Mouse (Mus musculus): ENCODE measurements around the gene Ociad2. TPM values are rescaled to one million over a fixed set of nuclear protein-coding genes. Genes with fewer than 3 reads are reported as not detected.
"Not testable (repeated sequence)": the region's sequence is repeated elsewhere in the genome, so short reads cannot be mapped to it uniquely, and the experiment has no call there.

The Ociad2 gene
- polyA plus RNA-seq, 1 experiment from 2014 or later, result 18.3 TPM

- ATAC-seq (ENCODE audit: low FRiP score, low TSS enrichment) (no peak), DNase-seq (no peak)
- WGBS, result 94% methylated on average over 5 of the region's 5 CpGs
These were observed 17.2 kb downstream of the Ociad2 start for GRCm38 (mm10) chr5:73323602-73324001.

GRCm38 (mm10) chr5:73322684-73323083, 18.1 kb downstream of the Ociad2 start:
- ATAC-seq (ENCODE audit: low FRiP score, low TSS enrichment); H3K4me2 ChIP-seq (ENCODE audit: low read length); H3K36me3 ChIP-seq (ENCODE audit: control insufficient read depth, insufficient read depth, low read length); H3K9ac ChIP-seq (replicated peaks; ENCODE audit: low read length); H3K27ac ChIP-seq (replicated peaks; ENCODE audit: low read depth, low read length); DNase-seq; H3K4me1 ChIP-seq (ENCODE audit: control insufficient read depth, insufficient read depth, low read length); H3K4me3 ChIP-seq (replicated peaks; ENCODE audit: low read depth, low read length); H3K9me3 ChIP-seq (ENCODE audit: control insufficient read depth, low read length); H3K27me3 ChIP-seq (ENCODE audit: control insufficient read depth, insufficient read depth, low read length): not testable (repeated sequence)
- 98% methylated on average over 1 of the region's 1 CpGs for WGBS

More at GRCm38 (mm10) chr5:73323602-73324001, 17.2 kb downstream of the Ociad2 start:
- Histone ChIP-seq H3K4me2 (ENCODE audit: low read length) (no peak overlapping the region), H3K9ac (replicated peaks; ENCODE audit: low read length) (no peak overlapping the region), H3K4me3 (replicated peaks; ENCODE audit: low read depth, low read length) (no peak overlapping the region), H3K27ac (replicated peaks; ENCODE audit: low read depth, low read length) (no peak overlapping the region), H3K36me3 (ENCODE audit: control insufficient read depth, insufficient read depth, low read length) (peaks cover 8% of the 10 kb centered on the region; the same call in 1 of the 2 replicates), H3K4me1 (ENCODE audit: control insufficient read depth, insufficient read depth, low read length) (no peaks in the 10 kb centered on the region), H3K9me3 (ENCODE audit: control insufficient read depth, low read length) (no peaks in the 10 kb centered on the region), H3K27me3 (ENCODE audit: control insufficient read depth, insufficient read depth, low read length) (no peaks in the 10 kb centered on the region)

GRCm38 (mm10) chr5:73319306-73319705, 21.5 kb downstream of the Ociad2 start:
- DNase-seq (no peak), ATAC-seq (ENCODE audit: low FRiP score, low TSS enrichment) (no peak)
- Histone ChIP-seq H3K4me3 (replicated peaks; ENCODE audit: low read depth, low read length) (no peak overlapping the region), H3K9me3 (ENCODE audit: control insufficient read depth, low read length) (no peaks in the 10 kb centered on the region), H3K4me1 (ENCODE audit: control insufficient read depth, insufficient read depth, low read length) (no peaks in the 10 kb centered on the region), H3K4me2 (ENCODE audit: low read length) (no peak overlapping the region), H3K27me3 (ENCODE audit: control insufficient read depth, insufficient read depth, low read length) (no peaks in the 10 kb centered on the region), H3K9ac (replicated peaks; ENCODE audit: low read length) (no peak overlapping the region), H3K27ac (replicated peaks; ENCODE audit: low read depth, low read length) (no peak overlapping the region), H3K36me3 (ENCODE audit: control insufficient read depth, insufficient read depth, low read length) (peaks cover 33% of the 10 kb centered on the region)
- 92% methylated on average over 5 of the region's 5 CpGs for WGBS

GRCm38 (mm10) chr5:73314654-73315053, 26.2 kb downstream of the Ociad2 start:
- WGBS, result 96% methylated on average over 2 of the region's 2 CpGs
- Histone ChIP-seq H3K4me3 (replicated peaks; ENCODE audit: low read depth, low read length) (no peak overlapping the region), H3K9ac (replicated peaks; ENCODE audit: low read length) (no peak overlapping the region), H3K27me3 (ENCODE audit: control insufficient read depth, insufficient read depth, low read length) (no peaks in the 10 kb centered on the region), H3K4me2 (ENCODE audit: low read length) (no peak overlapping the region), H3K4me1 (ENCODE audit: control insufficient read depth, insufficient read depth, low read length) (no peaks in the 10 kb centered on the region), H3K27ac (replicated peaks; ENCODE audit: low read depth, low read length) (no peak overlapping the region), H3K36me3 (ENCODE audit: control insufficient read depth, insufficient read depth, low read length) (peaks cover 70% of the 10 kb centered on the region), H3K9me3 (ENCODE audit: control insufficient read depth, low read length) (no peaks in the 10 kb centered on the region)
- DNase-seq (no peak), ATAC-seq (ENCODE audit: low FRiP score, low TSS enrichment) (no peak)

GRCm38 (mm10) chr5:73313591-73313990, 27.2 kb downstream of the Ociad2 start:
- H3K9me3 ChIP-seq (ENCODE audit: control insufficient read depth, low read length), result no peaks in the 10 kb centered on the region
- DNase-seq (no peak), ATAC-seq (ENCODE audit: low FRiP score, low TSS enrichment) (no peak)
- H3K4me2 ChIP-seq (ENCODE audit: low read length), result no peak overlapping the region
- no peak overlapping the region for H3K27ac ChIP-seq (replicated peaks; ENCODE audit: low read depth, low read length)
- H3K4me1 ChIP-seq (ENCODE audit: control insufficient read depth, insufficient read depth, low read length), result no peaks in the 10 kb centered on the region
- H3K36me3 ChIP-seq (ENCODE audit: control insufficient read depth, insufficient read depth, low read length), result peaks cover 78% of the 10 kb centered on the region
- H3K27me3 ChIP-seq (ENCODE audit: control insufficient read depth, insufficient read depth, low read length), result no peaks in the 10 kb centered on the region
- no peak overlapping the region for H3K9ac ChIP-seq (replicated peaks; ENCODE audit: low read length)
- no peak overlapping the region for H3K4me3 ChIP-seq (replicated peaks; ENCODE audit: low read depth, low read length)
- 96% methylated on average over 10 of the region's 10 CpGs for WGBS

- H3K27me3 ChIP-seq (ENCODE audit: control insufficient read depth, insufficient read depth, low read length), result no peaks in the 10 kb centered on the region
- H3K4me3 ChIP-seq (replicated peaks; ENCODE audit: low read depth, low read length), result no peak overlapping the region
- no peak overlapping the region for H3K4me2 ChIP-seq (ENCODE audit: low read length)
- peaks cover 90% of the 10 kb centered on the region for H3K36me3 ChIP-seq (ENCODE audit: control insufficient read depth, insufficient read depth, low read length)
- H3K9ac ChIP-seq (replicated peaks; ENCODE audit: low read length), result no peak overlapping the region
- no peaks in the 10 kb centered on the region for H3K9me3 ChIP-seq (ENCODE audit: control insufficient read depth, low read length)
- no peaks in the 10 kb centered on the region for H3K4me1 ChIP-seq (ENCODE audit: control insufficient read depth, insufficient read depth, low read length)
- no peak overlapping the region for H3K27ac ChIP-seq (replicated peaks; ENCODE audit: low read depth, low read length)
- no peak for DNase-seq
- WGBS, result 98% methylated on average over 5 of the region's 5 CpGs
- no peak for ATAC-seq (ENCODE audit: low FRiP score, low TSS enrichment)
These were observed 29.4 kb downstream of the Ociad2 start for GRCm38 (mm10) chr5:73311458-73311857.

- H3K9me3 ChIP-seq (ENCODE audit: control insufficient read depth, low read length), result no peaks in the 10 kb centered on the region
- H3K9ac ChIP-seq (replicated peaks; ENCODE audit: low read length), result no peak overlapping the region
- WGBS, result 98% methylated on average over 1 of the region's 1 CpGs
- no peaks in the 10 kb centered on the region for H3K27me3 ChIP-seq (ENCODE audit: control insufficient read depth, insufficient read depth, low read length)
- peaks cover 90% of the 10 kb centered on the region for H3K36me3 ChIP-seq (ENCODE audit: control insufficient read depth, insufficient read depth, low read length)
- no peak overlapping the region for H3K4me3 ChIP-seq (replicated peaks; ENCODE audit: low read depth, low read length)
- no peaks in the 10 kb centered on the region for H3K4me1 ChIP-seq (ENCODE audit: control insufficient read depth, insufficient read depth, low read length)
- DNase-seq (no peak), ATAC-seq (ENCODE audit: low FRiP score, low TSS enrichment) (no peak)
- no peak overlapping the region for H3K27ac ChIP-seq (replicated peaks; ENCODE audit: low read depth, low read length)
- H3K4me2 ChIP-seq (ENCODE audit: low read length), result no peak overlapping the region
These were observed 30.4 kb downstream of the Ociad2 start for GRCm38 (mm10) chr5:73310401-73310800.

- peaks cover 89% of the 10 kb centered on the region for H3K36me3 ChIP-seq (ENCODE audit: control insufficient read depth, insufficient read depth, low read length)
- ATAC-seq (ENCODE audit: low FRiP score, low TSS enrichment), result no peak
- no peaks in the 10 kb centered on the region for H3K9me3 ChIP-seq (ENCODE audit: control insufficient read depth, low read length)
These were observed 31.3 kb downstream of the Ociad2 start for GRCm38 (mm10) chr5:73309496-73309895.

GRCm38 (mm10) chr5:73307297-73307696, 33.5 kb downstream of the Ociad2 start:
- Histone ChIP-seq H3K27me3 (ENCODE audit: control insufficient read depth, insufficient read depth, low read length) (no peaks in the 10 kb centered on the region), H3K4me3 (replicated peaks; ENCODE audit: low read depth, low read length) (no peak overlapping the region), H3K4me2 (ENCODE audit: low read length) (no peak overlapping the region), H3K4me1 (ENCODE audit: control insufficient read depth, insufficient read depth, low read length) (no peaks in the 10 kb centered on the region), H3K27ac (replicated peaks; ENCODE audit: low read depth, low read length) (no peak overlapping the region), H3K9me3 (ENCODE audit: control insufficient read depth, low read length) (no peaks in the 10 kb centered on the region), H3K9ac (replicated peaks; ENCODE audit: low read length) (no peak overlapping the region), H3K36me3 (ENCODE audit: control insufficient read depth, insufficient read depth, low read length) (peaks cover 87% of the 10 kb centered on the region)
- no peak for DNase-seq
- 96% methylated on average over 3 of the region's 3 CpGs for WGBS
- no peak for ATAC-seq (ENCODE audit: low FRiP score, low TSS enrichment)

More at GRCm38 (mm10) chr5:73309496-73309895, 31.3 kb downstream of the Ociad2 start:
- H3K27ac ChIP-seq (replicated peaks; ENCODE audit: low read depth, low read length), result no peak overlapping the region
- no peak overlapping the region for H3K4me3 ChIP-seq (replicated peaks; ENCODE audit: low read depth, low read length)
- no peak overlapping the region for H3K9ac ChIP-seq (replicated peaks; ENCODE audit: low read length)
- no peak for DNase-seq
- WGBS, result 86% methylated on average over 4 of the region's 4 CpGs
- H3K4me2 ChIP-seq (ENCODE audit: low read length), result no peak overlapping the region
- no peaks in the 10 kb centered on the region for H3K27me3 ChIP-seq (ENCODE audit: control insufficient read depth, insufficient read depth, low read length)
- no peaks in the 10 kb centered on the region for H3K4me1 ChIP-seq (ENCODE audit: control insufficient read depth, insufficient read depth, low read length)

All from midbrain, embryonic 14.5 days (tissue).